Comparison of ENCODE assay signal across 9 mouse cellular contexts in the genomic region with DNA sequence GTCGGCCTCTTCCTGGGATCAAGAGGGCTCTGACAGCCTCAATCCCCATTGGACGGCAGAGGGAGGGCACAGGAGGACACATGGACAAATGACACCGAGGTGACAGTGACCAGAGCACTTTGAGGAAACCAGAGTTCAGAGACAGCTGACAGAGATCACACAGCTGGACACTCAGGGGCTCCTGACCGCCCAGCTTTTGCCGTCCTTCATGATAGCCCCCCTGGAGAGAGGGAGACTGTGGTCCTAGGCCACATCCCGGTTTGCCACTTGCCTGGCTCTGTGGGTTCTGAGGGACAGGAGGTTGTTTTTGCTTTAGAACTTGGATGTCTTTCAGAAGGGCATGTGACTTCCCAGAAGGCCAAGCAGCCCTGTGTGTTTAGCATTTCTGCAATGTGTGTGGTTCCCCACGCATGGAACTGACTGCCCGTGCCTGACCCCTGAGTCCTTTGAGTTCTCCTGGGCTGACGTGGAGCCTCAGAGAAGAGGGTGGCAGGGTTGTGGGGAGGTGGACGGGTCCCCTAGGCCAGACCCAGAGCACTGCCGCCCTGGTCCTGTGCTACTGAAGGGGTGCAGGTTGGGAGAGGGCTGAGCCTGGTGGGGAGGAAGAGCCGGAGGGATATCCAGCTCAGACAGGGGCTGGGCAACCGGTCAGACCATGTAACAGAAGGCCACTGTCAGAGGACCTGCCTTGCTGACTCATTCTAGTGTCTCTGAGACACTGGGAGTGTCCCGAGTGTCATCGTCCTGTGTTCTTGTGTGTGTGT. TPM values are rescaled to one million over a fixed set of nuclear protein-coding genes. Genes with fewer than 3 reads are reported as not detected.
A peak's percentile ranks its signal among the peaks of the same experiment; 100 is the strongest.
DNase-seq lines count a peak whose midpoint lies in the region; ATAC-seq and TF ChIP-seq lines count a peak whose summit lies in the region.
"Had no signal": no experiment of that assay in that cellular context is flagged by ENCODE, and none has a peak within 500 bp of the region (broad histone marks: within the 10 kb centered on the region; RNA-seq: fewer than 3 reads in every experiment).

No protein-coding gene starts in this region.

- no peak overlapping the region for H3K4me2 ChIP-seq in heart, embryonic 16.5 days (ENCODE audit: low read depth, low read length)
- no peak overlapping the region for H3K4me2 ChIP-seq in liver, embryonic 16.5 days (ENCODE audit: low read depth, low read length)
- no peak overlapping the region for H3K4me2 ChIP-seq in hindbrain, embryonic 12.5 days (replicated peaks)

- H3K27ac ChIP-seq in heart, embryonic 16.5 days (ENCODE audit: low read length), result no peak overlapping the region; the same call in 1 of the 2 replicates
- peak overlapping the region; percentile 44 for H3K27ac ChIP-seq in liver, embryonic 16.5 days (ENCODE audit: low read length)
- no peak overlapping the region for H3K27ac ChIP-seq in hindbrain, embryonic 12.5 days

- no peak for TF ChIP-seq CTCF in G1E (IDR thresholded peaks at IDR 0.05; ENCODE audit: low read depth, low read length)

- H3K4me3 ChIP-seq in G1E (ENCODE audit: low read depth, low read length), result peak overlapping the region; percentile 13; the same call in 1 of the 2 replicates
- H3K4me3 ChIP-seq in heart, embryonic 16.5 days (ENCODE audit: low read length), result no peak overlapping the region
- no peak overlapping the region for H3K4me3 ChIP-seq in liver, embryonic 16.5 days (ENCODE audit: low read depth, low read length)
- no peak overlapping the region for H3K4me3 ChIP-seq in hindbrain, embryonic 12.5 days

- H3K9ac ChIP-seq in heart, embryonic 16.5 days (ENCODE audit: low read length), result peak overlapping the region; percentile 50
- H3K9ac ChIP-seq in liver, embryonic 16.5 days (ENCODE audit: low read depth, low read length), result no peak overlapping the region
- no peak overlapping the region for H3K9ac ChIP-seq in hindbrain, embryonic 12.5 days

- H3K9me3 ChIP-seq in G1E (replicated peaks), result no peaks in the 10 kb centered on the region
- no peaks in the 10 kb centered on the region for H3K9me3 ChIP-seq in heart, embryonic 16.5 days (replicated peaks; ENCODE audit: control insufficient read depth, low read length)
- H3K9me3 ChIP-seq in liver, embryonic 16.5 days (replicated peaks; ENCODE audit: control insufficient read depth, low read length), result no peaks in the 10 kb centered on the region
- H3K9me3 ChIP-seq in hindbrain, embryonic 12.5 days (replicated peaks), result no peaks in the 10 kb centered on the region

- peak; percentile 69 for ATAC-seq in G1E (ENCODE audit: extremely low read depth, insufficient number of reproducible peaks, low FRiP score, poor library complexity, severe bottlenecking)
- ATAC-seq in heart, embryonic 16.5 days (replicated peaks; ENCODE audit: extremely low read depth, insufficient read depth, low FRiP score), result no peak
- ATAC-seq in liver, embryonic 16.5 days (ENCODE audit: low read depth), result peak; percentile 5; the same call in 1 of the 2 replicates
- no peak for ATAC-seq in granulocyte monocyte progenitor cell, adult 5-6 weeks (replicated peaks; ENCODE audit: poor library complexity, severe bottlenecking)
- no peak for ATAC-seq in hindbrain, embryonic 12.5 days (ENCODE audit: low FRiP score)

- H3K4me1 ChIP-seq in G1E (ENCODE audit: insufficient read depth, low read depth, low read length), result peaks cover 59% of the 10 kb centered on the region
- peaks cover 22% of the 10 kb centered on the region for H3K4me1 ChIP-seq in heart, embryonic 16.5 days (ENCODE audit: control insufficient read depth, insufficient read depth, low read length)
- H3K4me1 ChIP-seq in liver, embryonic 16.5 days (ENCODE audit: control insufficient read depth, low read depth, low read length), result peaks cover 32% of the 10 kb centered on the region
- H3K4me1 ChIP-seq in hindbrain, embryonic 12.5 days, result peaks cover 31% of the 10 kb centered on the region

- H3K36me3 ChIP-seq in G1E (replicated peaks), result peaks cover 40% of the 10 kb centered on the region
- H3K36me3 ChIP-seq in heart, embryonic 16.5 days (ENCODE audit: control insufficient read depth, insufficient read depth), result no peaks in the 10 kb centered on the region
- no peaks in the 10 kb centered on the region; the same call in 1 of the 2 replicates for H3K36me3 ChIP-seq in liver, embryonic 16.5 days (ENCODE audit: control insufficient read depth, insufficient read depth)
- H3K36me3 ChIP-seq in hindbrain, embryonic 12.5 days, result no peaks in the 10 kb centered on the region

- WGBS in heart, embryonic 16.5 days, result 45% methylated on average over 15 of the region's 15 CpGs
- WGBS in liver, embryonic 16.5 days (ENCODE audit: insufficient replicate concordance), result 52% methylated on average over 15 of the region's 15 CpGs
- 58% methylated on average over 15 of the region's 15 CpGs for WGBS in hindbrain, embryonic 12.5 days

- DNase-seq in 416B (ENCODE audit: low read depth) (peak; percentile 66), G1E (ENCODE audit: low spot score) (no peak)
- no peak for DNase-seq in thymus, postnatal 14 days
- DNase-seq: cerebellum, adult 11 months had no signal

- no peaks in the 10 kb centered on the region; the same call in 1 of the 2 replicates for H3K27me3 ChIP-seq in G1E (ENCODE audit: insufficient read depth, low read length)
- no peaks in the 10 kb centered on the region for H3K27me3 ChIP-seq in heart, embryonic 16.5 days (ENCODE audit: control insufficient read depth, insufficient read depth, low read length)
- no peaks in the 10 kb centered on the region; the same call in 1 of the 2 replicates for H3K27me3 ChIP-seq in liver, embryonic 16.5 days (ENCODE audit: control insufficient read depth, insufficient read depth, low read depth, low read length)
- H3K27me3 ChIP-seq in hindbrain, embryonic 12.5 days, result peaks cover 10% of the 10 kb centered on the region

RNA-seq across cellular contexts. Expression of gene Slc8b1, which starts 5.4 kb away (rescaled TPM):
- total RNA-seq in G1E (2014; fragmentation: Nextera tagmentation) (5.3 and 6.6 TPM in 2 replicates), G1E (2017) (3.7 and 6.2 TPM in 2 replicates)
- polyA plus RNA-seq in G1E (2012), result 3.4 and 3.6 TPM in 2 replicates
- 3.5 and 4.3 TPM in 2 replicates for polyA plus RNA-seq in heart, embryonic 16.5 days (2015; fragmentation: Nextera tagmentation; extraction: Ambion mirVana)
- 9.2 TPM in 2 replicates for polyA plus RNA-seq in liver, embryonic 16.5 days (2015; fragmentation: Nextera tagmentation; extraction: Ambion mirVana)
- 24.9 and 38.3 TPM in 2 replicates for total RNA-seq in granulocyte monocyte progenitor cell, adult 5-6 weeks (2014; fragmentation: Nextera tagmentation)
- 30.1 and 31.8 TPM in 2 replicates for total RNA-seq in granulocyte monocyte progenitor cell, adult 5-6 weeks (2017)
- 3.5 and 4.0 TPM in 2 replicates for polyA plus RNA-seq in hindbrain, embryonic 12.5 days (2016; fragmentation: Nextera tagmentation; extraction: Ambion mirVana)

RNA-seq across cellular contexts. Expression of gene Plbd2, which starts 13.0 kb away (rescaled TPM):
- total RNA-seq in G1E (2014; fragmentation: Nextera tagmentation) (13.2 and 19.6 TPM in 2 replicates), G1E (2017) (8.4 and 8.7 TPM in 2 replicates)
- polyA plus RNA-seq in G1E (2012), result 20.6 and 26.1 TPM in 2 replicates
- 43.3 and 44.1 TPM in 2 replicates for polyA plus RNA-seq in heart, embryonic 16.5 days (2015; fragmentation: Nextera tagmentation; extraction: Ambion mirVana)
- 16.7 and 19.0 TPM in 2 replicates for polyA plus RNA-seq in liver, embryonic 16.5 days (2015; fragmentation: Nextera tagmentation; extraction: Ambion mirVana)
- 18.2 and 20.8 TPM in 2 replicates for total RNA-seq in granulocyte monocyte progenitor cell, adult 5-6 weeks (2014; fragmentation: Nextera tagmentation)
- 8.9 and 9.4 TPM in 2 replicates for total RNA-seq in granulocyte monocyte progenitor cell, adult 5-6 weeks (2017)
- polyA plus RNA-seq in hindbrain, embryonic 12.5 days (2016; fragmentation: Nextera tagmentation; extraction: Ambion mirVana), result 42.0 and 44.7 TPM in 2 replicates

RNA-seq across cellular contexts. Expression of gene Sds, which starts 40.1 kb away (rescaled TPM):
- not detected in 2 replicates for total RNA-seq in G1E (2014; fragmentation: Nextera tagmentation)
- not detected in 2 replicates for total RNA-seq in G1E (2017)
- not detected in 2 replicates for polyA plus RNA-seq in G1E (2012)
- polyA plus RNA-seq in heart, embryonic 16.5 days (2015; fragmentation: Nextera tagmentation; extraction: Ambion mirVana), result 0.56 TPM in 1 of 2 replicates, not detected in the other
- 3.2 and 4.3 TPM in 2 replicates for polyA plus RNA-seq in liver, embryonic 16.5 days (2015; fragmentation: Nextera tagmentation; extraction: Ambion mirVana)
- total RNA-seq in granulocyte monocyte progenitor cell, adult 5-6 weeks (2014; fragmentation: Nextera tagmentation), result not detected in 2 replicates
- not detected in 2 replicates for total RNA-seq in granulocyte monocyte progenitor cell, adult 5-6 weeks (2017)
- not detected in 2 replicates for polyA plus RNA-seq in hindbrain, embryonic 12.5 days (2016; fragmentation: Nextera tagmentation; extraction: Ambion mirVana)
- polyA plus RNA-seq: intestine, embryonic 14.5 days had no signal

RNA-seq across cellular contexts. Expression of gene Sdsl, which starts 43.8 kb away (rescaled TPM):
- not detected in 2 replicates for total RNA-seq in G1E (2014; fragmentation: Nextera tagmentation)
- total RNA-seq in G1E (2017), result 0.70 and 1.6 TPM in 2 replicates
- polyA plus RNA-seq in G1E (2012), result 0.98 and 1.1 TPM in 2 replicates
- 18.1 TPM in 2 replicates for polyA plus RNA-seq in heart, embryonic 16.5 days (2015; fragmentation: Nextera tagmentation; extraction: Ambion mirVana)
- polyA plus RNA-seq in liver, embryonic 16.5 days (2015; fragmentation: Nextera tagmentation; extraction: Ambion mirVana), result 6.5 and 8.2 TPM in 2 replicates
- 1.3 and 3.5 TPM in 2 replicates for total RNA-seq in granulocyte monocyte progenitor cell, adult 5-6 weeks (2014; fragmentation: Nextera tagmentation)
- 2.4 and 2.8 TPM in 2 replicates for total RNA-seq in granulocyte monocyte progenitor cell, adult 5-6 weeks (2017)
- polyA plus RNA-seq in hindbrain, embryonic 12.5 days (2016; fragmentation: Nextera tagmentation; extraction: Ambion mirVana), result 5.4 and 7.5 TPM in 2 replicates

Comparison
In these comparisons a context has a peak if more than half of its experiments do, and no peak if none do; other contexts are left out.
1. ATAC-seq: peak in G1E (single experiment) and liver, embryonic 16.5 days (single experiment); none in heart, embryonic 16.5 days (single experiment), granulocyte monocyte progenitor cell, adult 5-6 weeks (single experiment) and hindbrain, embryonic 12.5 days (single experiment).